Mouse (Mus musculus): ENCODE measurements around the gene D2hgdh.

The D2hgdh gene

DNA sequence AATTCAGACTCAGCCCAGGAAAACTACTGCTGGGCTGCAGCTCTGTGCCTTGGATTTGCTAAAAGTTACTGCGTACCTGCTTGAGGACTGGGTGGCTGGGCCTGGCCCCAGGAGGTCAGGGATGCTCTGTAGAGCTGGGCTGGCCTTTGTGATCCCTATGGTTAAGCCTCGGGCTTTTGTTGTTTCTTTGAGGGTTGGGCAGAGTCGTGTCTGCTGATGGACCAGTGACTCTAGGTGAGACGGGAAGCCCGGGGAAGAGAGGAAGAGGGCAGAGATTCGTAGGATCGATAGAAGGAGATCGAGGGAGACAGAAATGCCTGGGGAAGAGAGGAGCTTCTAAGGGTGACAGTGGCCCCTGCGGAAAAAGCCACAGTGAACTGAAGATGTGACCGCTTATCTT, at the start of gene D2hgdh:
Gene D2hgdh, plus strand, starts transcription at position 301 of the 400 bp plus-strand sequence.
- peak; percentile 27 for DNase-seq (ENCODE audit: low read depth)

DNA sequence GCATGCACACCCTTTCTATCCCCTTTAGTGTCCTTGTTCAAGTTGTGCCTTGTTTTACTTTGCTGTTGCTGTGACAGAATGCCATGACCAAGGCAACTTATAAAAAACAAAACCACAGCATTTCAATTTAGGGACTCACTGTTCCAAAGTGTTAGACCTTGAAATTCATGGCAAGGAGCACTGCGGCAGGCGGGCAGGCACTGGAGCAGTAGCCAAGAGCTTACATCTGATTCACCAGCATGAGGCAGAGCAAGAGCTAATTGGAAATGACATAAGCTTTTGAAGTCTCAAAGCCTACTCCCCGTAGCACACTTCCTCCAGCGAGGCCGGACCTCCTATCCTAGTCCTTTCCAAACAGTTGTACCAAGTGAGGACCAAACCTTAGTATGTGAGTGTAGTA, 48.0 kb upstream of the D2hgdh start:
- no peak for DNase-seq (ENCODE audit: low read depth)

DNA sequence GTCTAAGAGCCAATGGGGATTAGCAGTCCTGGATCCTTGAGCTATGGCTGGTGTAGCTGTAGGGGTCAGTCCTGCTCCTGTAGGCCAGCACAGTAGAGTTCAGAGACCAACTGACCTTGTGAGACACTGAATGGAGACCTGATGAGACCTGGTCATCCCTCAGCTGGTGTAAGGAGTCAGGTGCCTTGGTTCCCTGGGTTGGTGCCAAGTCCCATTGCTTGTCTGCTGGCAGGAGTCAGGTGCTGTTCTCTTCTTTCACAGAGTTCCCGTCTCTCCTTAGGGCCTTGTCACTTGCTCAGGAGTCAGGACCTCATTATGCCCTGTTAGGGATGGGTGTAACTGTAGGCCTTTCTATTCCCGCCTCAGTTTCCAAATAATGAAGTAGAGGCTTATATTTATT, 37.8 kb upstream of the D2hgdh start:
- DNase-seq (ENCODE audit: low read depth): no peak

DNA sequence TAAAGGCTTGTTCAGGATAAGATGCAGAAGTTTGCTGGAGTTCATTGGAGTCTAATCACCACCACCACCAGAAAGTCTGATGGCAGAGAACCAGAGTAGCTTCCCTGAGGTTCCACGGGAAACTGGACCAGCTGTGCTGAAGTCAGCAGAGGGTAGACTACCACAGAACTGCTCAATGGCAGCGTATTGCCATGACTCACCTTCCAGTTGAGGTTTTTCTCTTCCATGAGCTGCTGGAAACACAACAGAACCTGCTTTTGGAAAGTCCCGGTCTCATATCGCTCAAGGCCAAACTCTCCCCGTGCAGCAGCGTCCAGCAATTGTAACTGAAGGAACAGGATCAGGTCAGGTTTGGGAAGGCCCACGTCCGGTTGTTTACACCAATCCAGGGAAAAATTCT, 30.2 kb upstream of the D2hgdh start:
- no peak for DNase-seq (ENCODE audit: low read depth)

DNA sequence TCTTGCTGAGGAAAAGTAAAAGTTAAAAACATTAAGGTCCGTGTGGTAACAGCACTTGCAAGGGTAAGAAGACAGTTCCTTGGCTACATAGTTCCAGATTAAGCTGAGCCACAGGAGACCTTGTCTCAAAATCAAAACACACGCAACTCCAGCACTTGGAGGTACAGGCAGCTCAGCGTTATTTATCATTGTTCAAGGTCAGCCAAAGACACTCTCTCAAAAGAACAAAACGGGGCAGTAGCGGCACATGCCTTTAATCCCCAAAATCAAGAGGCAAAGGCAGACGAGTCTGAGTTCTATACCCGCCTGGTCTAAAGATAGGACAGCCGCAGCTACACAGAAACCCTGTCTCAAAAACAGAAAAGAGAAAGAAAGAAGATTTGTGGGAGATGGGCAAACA, 28.8 kb upstream of the D2hgdh start:
- no peak for DNase-seq (ENCODE audit: low read depth)

DNA sequence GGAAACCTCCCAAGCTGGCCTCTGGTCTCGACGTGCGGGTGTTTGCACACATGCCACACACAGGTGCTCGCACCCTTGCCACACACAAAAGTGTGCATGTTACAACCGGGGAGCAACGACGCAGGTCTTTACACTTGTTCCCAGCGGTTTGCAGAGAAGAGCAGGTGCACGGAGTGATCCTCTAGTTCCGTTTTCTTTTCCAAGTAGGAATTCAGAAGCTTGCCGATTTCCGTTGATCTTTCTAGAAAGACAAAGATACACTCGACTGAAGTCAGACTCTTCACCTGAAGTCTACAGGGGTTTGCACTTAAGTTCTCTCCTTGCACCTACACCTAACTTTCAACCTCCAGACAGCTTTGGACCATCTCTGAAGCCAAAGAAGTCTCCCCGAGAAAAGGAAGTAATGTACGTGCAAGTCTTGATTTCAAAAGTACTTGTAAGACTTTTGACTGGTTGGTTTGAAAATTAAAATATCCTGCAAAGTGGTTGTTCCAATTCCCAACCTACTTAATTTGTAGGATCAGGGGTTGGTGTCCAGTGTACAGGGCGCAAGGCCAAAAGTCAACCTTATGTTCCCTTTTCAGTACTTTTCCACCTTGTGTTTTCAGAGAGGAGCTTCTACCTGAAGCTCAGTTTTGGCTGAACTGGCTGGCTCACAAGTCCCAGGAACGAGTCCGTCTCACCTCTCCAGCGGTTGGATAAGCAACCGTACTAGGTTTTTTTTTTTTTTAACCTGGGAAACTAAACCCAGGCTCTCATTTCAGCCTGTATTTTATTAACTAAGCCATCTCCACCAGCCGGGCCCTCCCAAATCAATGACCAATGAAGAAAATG, 23.8 kb upstream of the D2hgdh start:
- DNase-seq (ENCODE audit: low read depth): no peak

DNA sequence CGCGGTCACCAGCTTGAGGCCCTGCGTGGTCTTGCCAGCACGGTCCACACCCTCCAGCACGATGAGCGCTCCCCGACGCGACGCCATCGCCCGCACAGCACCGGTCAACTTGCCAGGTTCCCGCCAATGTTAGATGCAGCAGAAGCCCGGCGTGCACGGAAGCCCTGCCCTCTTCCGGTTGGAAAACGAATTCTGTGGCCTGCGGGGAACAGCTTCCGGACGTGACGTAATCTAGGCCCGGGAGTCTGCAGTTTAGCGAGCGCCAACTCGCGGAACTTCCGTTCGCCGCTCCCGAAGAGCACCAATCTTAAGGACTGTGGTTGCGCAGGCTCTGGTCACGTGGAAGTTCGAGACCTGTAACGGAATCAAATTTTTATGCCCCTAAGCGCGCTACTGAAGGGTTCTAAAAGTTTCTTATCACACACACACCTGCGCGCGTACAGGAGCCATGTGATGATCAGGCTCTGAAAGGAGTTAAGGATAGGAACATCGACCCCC, 22.9 kb upstream of the D2hgdh start, which contains the start of gene Dtymk:
Gene Dtymk, minus strand, starts transcription at position 194 of the 498 bp plus-strand sequence.
- DNase-seq (ENCODE audit: low read depth): peak; percentile 98

DNA sequence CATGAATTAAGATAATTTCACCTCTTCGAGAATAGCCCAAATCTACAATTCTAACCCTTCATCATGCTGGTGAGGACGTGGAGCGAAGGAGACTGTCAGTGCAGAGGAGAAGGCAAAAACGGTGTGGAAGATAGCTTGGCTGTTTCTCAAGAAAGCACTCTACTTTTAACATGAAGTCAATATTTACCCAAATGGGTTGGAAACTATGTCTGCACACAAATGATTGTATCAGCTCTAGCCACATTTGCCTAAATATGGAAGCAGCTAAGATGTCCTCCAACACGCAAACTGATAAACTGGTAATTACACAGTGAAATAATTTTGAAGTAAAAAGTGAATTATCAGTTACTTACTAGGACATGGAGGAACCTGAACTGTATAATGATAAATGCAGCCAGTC, 21.9 kb upstream of the D2hgdh start:
- DNase-seq (ENCODE audit: low read depth): no peak

DNA sequence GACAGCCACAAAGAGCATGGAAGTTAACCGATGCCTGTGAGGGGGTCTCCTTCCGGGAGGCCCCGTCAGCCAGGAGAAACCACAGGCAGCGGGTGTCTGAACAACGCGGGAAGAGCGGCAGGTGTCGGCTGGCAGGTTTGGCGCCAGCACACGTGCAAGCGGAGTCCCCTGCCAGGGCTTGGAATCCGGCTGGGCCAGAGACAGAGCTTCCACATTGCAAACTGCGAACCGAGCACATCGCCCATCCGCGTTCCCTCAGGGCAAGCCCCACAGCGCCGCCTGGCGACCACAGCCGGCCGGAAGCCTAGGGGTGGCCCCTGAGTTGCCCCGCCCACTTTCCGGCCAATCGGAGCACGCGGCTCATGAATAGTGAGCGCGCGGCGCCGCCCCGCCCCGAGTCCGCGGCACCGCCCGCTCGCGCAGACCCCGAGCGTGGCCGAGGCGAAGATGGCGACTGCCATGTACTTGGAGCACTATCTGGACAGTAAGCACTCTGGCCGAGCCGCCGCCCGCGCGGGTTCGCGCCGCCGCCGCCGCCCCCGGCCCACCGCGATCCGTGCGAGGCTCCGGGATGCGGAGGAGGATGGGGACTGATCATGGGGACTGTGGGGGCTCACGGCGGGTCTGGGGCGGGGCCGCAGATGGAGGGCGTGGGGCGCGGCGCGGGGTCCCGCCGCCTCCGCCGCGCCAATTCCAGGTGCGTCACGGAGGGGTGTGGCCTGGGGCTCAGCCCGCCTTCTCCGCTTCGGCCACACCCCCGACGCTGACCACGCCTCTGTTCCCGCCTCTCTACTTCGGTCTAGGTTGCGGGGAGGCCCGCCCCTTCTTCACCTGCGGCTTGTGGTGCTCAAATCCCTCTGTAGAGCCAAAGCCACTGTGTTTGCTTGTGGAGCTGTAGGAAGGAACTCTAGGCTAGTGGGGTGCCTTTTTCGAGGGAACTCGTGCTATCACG, 20.9 kb upstream of the D2hgdh start, which contains the start of gene Ing5:
Gene Ing5, plus strand, starts transcription at position 410 of the 952 bp plus-strand sequence.
- DNase-seq (ENCODE audit: low read depth): peak; percentile 100

DNA sequence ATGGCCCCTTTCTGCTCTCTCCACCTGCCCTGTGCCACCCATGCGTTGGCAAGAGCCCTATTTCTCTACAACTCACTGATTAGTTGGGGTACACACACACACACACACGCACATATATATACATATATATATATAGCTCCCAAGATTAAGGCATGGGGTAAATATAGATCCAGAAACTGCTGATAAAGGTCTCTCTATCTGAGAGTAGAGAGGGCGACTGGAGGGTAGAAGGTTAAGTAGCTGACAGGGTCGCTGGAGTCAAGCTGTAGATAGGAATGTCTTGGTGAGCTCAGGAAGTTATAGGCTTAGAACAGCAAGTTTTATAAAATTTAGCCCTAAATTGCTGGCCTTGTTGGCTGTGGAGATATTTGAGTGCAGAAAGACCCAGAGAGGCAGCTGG, 19.9 kb upstream of the D2hgdh start:
- DNase-seq (ENCODE audit: low read depth): no peak

DNA sequence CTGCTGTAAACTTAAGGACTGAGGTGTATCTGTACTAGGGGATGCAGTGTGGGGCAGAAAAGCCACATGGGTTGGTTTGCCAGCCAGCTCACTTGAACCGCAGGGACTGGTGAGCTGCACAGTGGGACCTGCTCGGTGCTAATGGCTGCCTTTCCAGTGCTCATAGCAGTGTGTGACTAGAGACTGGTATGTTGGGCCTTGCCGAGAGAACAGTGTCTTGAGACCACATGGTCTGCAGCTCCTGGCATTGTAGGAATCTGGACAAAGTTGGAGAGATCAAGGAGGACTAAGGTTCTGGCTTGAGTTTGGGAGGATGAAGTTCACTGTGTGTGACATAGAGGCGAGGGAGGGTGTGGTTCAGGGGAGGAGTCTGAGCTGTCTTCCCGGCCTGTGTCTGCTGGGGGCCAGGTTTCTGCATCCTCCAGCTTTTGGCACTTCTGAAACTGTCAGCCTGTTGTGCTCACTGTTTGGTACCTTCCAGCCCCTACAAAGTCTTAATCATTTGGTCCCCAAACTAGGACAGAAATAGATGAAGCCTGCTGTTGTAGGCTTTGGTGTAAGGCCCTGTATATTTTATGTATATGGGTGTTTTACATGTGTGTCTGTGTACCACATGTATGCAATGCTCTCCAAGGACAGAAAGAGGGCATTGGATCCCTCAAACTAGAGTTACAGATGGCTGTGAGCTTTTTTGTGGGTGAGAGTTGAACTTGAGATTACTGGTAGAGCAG, 19.3 kb upstream of the D2hgdh start:
- no peak for DNase-seq (ENCODE audit: low read depth)

DNA sequence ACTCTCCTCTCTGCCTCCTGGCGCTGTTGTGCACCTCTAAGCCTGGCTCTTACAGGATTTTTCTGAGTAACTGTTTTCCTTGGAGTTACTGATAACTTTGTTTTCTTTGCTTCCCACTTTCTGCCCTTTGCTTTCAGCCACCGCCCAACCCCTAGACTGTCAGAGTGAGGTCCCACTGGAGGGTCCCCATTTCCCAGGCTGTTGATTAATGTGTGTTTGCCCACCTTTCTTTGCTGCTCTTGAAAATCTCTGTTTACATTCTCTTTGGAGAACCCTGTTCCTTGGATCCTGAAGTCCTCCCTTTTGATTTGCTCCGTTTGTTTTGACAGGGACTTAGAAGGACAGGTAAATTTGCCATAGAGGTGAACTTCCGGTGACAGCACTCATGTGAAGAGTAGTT, 15.8 kb upstream of the D2hgdh start:
- DNase-seq (ENCODE audit: low read depth): no peak

DNA sequence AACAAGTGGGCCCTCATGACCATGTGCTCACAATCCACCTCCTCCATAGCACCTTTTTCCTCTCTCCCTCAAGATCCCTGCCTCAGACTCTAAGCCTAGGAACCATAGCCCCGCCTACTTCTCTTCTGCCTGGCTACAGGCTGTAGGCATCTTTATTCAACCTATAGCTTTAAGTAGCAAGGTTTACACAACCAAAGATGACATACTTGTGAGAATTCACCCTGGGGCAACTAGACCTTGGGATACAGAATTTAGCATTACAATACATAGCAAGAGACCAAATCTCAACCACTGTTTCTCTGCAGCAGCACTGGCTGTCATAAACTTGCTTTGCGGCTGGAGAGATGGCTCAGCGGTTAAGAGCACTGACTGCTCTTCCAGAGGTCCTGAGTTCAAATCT, 14.7 kb upstream of the D2hgdh start:
- DNase-seq (ENCODE audit: low read depth): no peak

DNA sequence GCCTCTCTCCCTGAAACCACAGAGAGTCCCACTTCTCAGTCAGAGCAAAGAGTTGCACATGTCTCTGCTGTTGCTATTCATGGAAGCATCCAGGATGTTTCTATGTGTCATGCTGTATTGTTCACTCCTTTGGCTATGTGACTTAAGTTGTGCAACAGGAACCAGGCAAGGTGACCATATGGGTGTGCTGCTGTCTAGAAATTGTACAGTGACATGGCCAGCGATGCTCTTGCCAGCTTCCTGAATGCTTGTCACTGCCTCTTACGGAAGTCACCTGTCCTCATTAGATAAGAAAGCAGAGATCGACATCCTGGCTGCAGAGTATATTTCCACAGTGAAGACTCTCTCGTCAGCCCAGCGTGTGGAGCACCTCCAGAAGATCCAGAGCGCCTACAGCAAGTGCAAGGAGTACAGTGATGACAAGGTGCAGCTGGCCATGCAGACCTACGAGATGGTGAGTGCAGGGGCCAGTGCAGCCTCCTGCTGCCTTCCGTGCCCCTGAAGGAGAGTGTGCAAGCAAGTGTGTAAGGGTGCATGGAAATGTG, 13.1 kb upstream of the D2hgdh start:
- DNase-seq (ENCODE audit: low read depth): no peak

DNA sequence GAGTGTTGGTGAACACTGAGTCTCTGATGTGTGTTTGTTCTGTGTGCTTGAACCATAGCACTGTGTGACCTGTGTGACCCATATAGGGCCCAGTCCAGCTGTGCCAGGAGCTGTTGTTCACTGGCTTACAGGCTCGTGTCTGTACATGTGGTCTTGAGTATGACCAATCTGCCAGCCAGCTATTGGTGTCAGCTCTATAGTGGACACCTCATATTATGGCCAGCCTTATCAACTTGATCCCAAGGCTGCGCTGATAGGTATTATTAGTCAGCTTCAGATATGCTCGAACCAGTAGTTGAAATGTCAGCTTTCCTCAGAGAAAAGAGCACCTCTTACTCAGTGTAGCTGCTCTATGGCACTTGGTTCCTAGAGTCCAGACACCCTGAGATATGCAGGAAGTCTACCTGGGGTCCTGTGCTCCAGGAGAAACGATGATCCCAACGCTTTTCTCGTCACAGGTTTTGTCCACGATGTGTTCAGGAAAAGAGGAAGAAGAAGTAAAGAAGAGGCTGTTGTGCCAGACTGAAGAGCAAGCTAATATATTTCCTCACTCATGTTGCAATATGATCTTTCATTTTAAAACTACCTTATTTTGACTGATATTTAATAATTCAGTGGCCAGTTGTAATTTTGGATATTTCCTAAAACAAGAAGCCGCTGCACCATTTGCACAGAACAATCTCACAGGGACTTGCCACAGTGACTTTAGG, 6.7 kb upstream of the D2hgdh start:
- DNase-seq (ENCODE audit: low read depth): no peak

DNA sequence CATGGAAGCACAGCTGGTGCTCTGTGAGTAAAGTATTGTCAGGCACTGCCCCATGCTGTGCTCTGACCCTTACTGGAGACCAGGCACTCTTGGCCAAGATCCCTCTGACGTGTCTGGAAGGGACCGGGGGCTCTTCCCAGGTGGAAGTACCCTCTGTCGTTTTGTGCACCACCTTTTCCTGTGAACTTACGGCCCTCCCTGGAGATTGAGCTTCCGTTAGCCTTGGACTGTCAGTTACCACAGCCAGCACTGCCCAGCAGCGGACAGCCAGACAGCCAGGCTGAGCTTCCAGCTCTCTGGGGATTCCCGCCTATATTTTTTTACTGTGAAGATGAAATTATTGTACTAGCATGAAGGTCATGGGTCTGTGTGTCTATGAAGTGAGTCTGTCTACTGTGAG, 6.0 kb upstream of the D2hgdh start:
- no peak for DNase-seq (ENCODE audit: low read depth)

DNA sequence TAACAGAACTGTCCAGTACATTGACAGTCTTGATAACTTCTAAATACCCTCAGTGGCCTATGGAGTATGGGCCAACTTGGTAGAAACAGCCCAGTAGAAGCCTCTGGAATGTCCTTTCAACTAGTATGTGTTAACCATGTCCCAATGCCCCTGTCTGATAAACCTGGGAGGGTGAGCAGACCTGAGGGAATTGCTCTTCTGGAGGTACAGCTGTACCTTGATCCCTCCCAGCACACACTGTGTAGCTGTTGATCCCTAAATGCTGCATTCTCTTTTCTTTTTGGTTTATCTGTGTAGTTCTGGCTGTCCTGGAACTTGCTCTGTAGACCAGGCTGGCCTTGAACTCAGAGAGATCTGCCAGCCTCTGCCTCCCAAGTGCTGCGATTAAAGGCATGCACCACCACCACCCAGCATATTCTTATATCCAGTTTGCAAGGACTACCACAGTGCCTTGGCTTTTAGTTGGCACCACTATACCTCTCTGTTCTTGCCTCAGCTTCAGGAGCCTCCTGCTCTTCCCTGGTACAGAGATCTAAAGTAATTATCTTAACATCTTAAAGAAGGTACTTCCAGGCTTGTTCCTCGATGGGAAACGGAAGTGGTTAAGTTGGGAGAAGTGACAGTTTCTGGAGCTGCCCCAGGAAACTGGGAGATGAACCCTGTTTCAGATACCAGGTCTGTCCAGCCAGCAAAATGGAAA, 763 bp upstream of the D2hgdh start:
- no peak for DNase-seq (ENCODE audit: low read depth)

DNA sequence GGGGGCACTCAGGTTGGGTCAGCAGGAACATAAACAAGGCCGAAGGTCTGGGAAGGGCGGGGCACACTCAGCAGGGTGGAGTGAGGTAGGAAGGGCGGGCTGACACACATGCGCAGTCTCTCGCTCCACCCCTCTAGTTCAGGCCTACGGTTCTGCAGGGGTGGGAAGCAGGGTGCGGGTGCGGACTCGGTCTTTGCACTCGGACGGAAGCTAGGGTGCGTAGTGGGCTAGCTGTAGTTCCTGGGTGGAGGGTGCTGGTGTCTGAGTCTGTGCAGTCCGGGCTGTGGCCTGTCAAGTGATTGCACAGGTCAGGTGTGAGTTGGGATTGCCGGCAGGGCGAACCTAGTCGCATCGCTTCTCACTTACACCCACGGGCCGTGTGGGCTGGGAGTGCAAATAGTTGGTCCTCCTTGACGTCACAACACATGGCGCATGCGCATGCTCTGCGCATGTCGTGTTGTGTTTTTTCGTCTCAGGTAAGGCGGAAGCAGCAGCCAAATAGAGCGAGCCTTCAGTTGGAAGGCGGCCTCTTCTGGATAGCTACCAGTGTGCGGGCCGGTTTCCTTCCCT, 481 bp downstream of the D2hgdh start:
- DNase-seq (ENCODE audit: low read depth): peak; percentile 98

DNA sequence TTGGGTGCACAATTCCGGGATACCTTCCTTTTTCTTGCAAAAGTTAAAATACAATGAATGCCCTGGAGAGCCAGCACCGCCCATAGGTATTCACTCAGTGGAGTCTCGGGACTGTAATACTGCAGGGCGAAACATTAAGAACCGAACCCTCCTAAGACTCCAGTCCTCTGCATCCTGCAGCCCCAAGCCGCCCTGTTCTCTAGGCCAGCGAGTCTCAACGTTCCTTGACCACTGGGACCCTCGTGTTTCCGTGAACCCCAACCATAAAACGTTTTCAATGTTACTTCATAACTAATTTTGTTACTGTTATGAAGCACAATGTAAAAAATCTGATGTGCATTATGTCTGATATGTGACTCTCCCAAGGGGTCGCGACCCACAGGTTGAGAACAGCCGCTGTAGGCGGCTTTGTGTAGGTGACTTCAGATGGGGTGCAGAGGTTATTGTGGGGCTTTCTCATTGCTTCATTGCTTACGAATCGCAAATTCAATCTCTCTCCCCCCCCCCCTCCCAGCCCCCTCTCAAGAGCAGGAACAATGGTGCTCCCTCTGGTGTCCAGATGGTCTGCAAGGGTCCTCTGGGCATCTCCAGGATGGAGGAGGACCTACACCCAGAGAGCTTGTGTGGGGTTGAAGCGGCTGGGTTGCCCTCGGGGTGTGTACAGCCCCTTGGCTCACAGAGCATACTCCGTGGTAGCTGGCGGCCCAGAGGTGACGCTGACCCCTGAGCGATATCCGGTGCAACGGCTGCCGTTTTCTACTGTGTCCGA, 1.2 kb downstream of the D2hgdh start:
- peak; percentile 23 for DNase-seq (ENCODE audit: low read depth)

DNA sequence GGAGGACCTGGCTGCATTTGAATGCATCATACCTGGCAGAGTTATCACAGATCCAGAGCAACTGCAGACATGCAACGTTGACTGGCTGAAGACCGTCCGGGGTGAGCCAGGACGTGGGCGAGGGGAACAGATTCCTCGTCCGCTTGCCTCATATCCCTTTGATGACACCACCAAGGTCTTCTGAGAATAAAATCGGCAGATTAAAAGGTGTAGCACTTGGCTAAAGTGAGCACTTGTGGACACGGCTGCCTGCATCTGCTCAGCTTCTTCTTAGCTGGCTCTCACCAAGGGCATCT, 1.8 kb downstream of the D2hgdh start:
- no peak for DNase-seq (ENCODE audit: low read depth)
